Mouse (Mus musculus): ENCODE measurements around the gene Jph4.

- TF ChIP-seq EP300 (IDR thresholded peaks at IDR 0.05; ENCODE audit: low read depth in 1 of 2, low read length in 2 of 2) (no peak), HCFC1 (IDR thresholded peaks at IDR 0.05; ENCODE audit: low read depth, low read length) (peak; percentile 96), USF1 (IDR thresholded peaks at IDR 0.05; ENCODE audit: low read depth, low read length) (no peak), ZNF384 (IDR thresholded peaks at IDR 0.05; ENCODE audit: low read depth, low read length) (no peak), CTCF (IDR thresholded peaks at IDR 0.05 in 2 of 3, conservative IDR thresholded peaks at IDR 0.05 in 1 of 3; ENCODE audit: control insufficient read depth in 1 of 3, insufficient read depth in 1 of 3, low read depth in 2 of 3, low read length in 3 of 3, poor library complexity in 1 of 3, severe bottlenecking in 1 of 3) (no peak), CHD2 (IDR thresholded peaks at IDR 0.05; ENCODE audit: low read length) (no peak), MAX (IDR thresholded peaks at IDR 0.05; ENCODE audit: low read length) (0 out of 2 replicates have a peak, but pooled peaks have one; percentile 1), GATA1 (IDR thresholded peaks at IDR 0.05; ENCODE audit: low read depth, low read length) (no peak), GABPA (IDR thresholded peaks at IDR 0.05; ENCODE audit: low read depth, low read length) (no peak), NRF1 (IDR thresholded peaks at IDR 0.05; ENCODE audit: insufficient read depth, low read depth, low read length, poor library complexity, severe bottlenecking) (peak; percentile 79)
Observed at GRCm38 (mm10) chr14:55092011-55092577, 24.6 kb downstream of the Jph4 start, which contains the start of gene Zfhx2.

Measured in MEL (cell line).